Mouse (Mus musculus) neural tube, embryonic 10.5 days (tissue): ENCODE measurements at regions not wholly inside any gene's neighbourhood (a gene's known extent, or its start where the extent isn't known, plus 50 kb on each side); places are given as distances from the start of the nearest gene placed in this dataset.
A peak's percentile ranks its signal among the peaks of the same experiment; 100 is the strongest.

Experiments
- DNase-seq: peaks from one replicate; pipeline ENCODE4 v3.0.0-alpha.2; 2017; ENCODE audit warnings: low spot score; ENCODE audit errors: extremely low spot score

GRCm38 (mm10) chr13:39127942-39128341 is 167.3 kb upstream of the Slc35b3 start:
- no peak for DNase-seq

- DNase-seq, result no peak
Measured at GRCm38 (mm10) chr13:39092058-39092457, 131.4 kb upstream of the Slc35b3 start.

GRCm38 (mm10) chr13:39084544-39084943 is 123.9 kb upstream of the Slc35b3 start:
- no peak for DNase-seq

- DNase-seq, result no peak
Measured at GRCm38 (mm10) chr13:39074211-39074610, 113.5 kb upstream of the Slc35b3 start.

GRCm38 (mm10) chr13:39032263-39032662 is 71.6 kb upstream of the Slc35b3 start:
- no peak for DNase-seq

GRCm38 (mm10) chr13:39020168-39020567 is 59.5 kb upstream of the Slc35b3 start:
- DNase-seq, result no peak

GRCm38 (mm10) chr13:39011696-39012095 is 51.0 kb upstream of the Slc35b3 start:
- DNase-seq, result peak; percentile 85
